Mouse (Mus musculus) heart, postnatal 14 days (tissue): ENCODE measurements around the gene Basp1. TPM values are rescaled to one million over a fixed set of nuclear protein-coding genes. Genes with fewer than 3 reads are reported as not detected.
"Not testable (repeated sequence)": the region's sequence is repeated elsewhere in the genome, so short reads cannot be mapped to it uniquely, and the experiment has no call there.

ENCODE experiments used
- DNase-seq, 2 experiments: peaks; one replicate each; pipeline ENCODE4 v3.0.0; 2021 to 2022
- intact Hi-C: fragments of 180-260 bp; cut with DNase I; formaldehyde crosslinking; loops from one replicate; pipeline ENCODE4 v1.15.1; 2025
- long read RNA-seq, 2 experiments: library from polyadenylated mRNA; stranded (forward); transcript quantifications; one replicate each; pipeline ENCODE4 v2.0.0; 2021
- total RNA-seq, 2 experiments: library from RNA; stranded (reverse); gene quantifications; 2 replicates each; pipeline ENCODE4 v1.2.3; 2021

Gene Basp1
- total RNA-seq, result 1 to 10 TPM; 3.0 to 4.2 TPM
- long read RNA-seq, experiment 1, partial matches to known transcripts, result 0 of 1 reads
- long read RNA-seq, experiment 1, other reads (novel, unspliced or antisense), result 0 of 1 reads
- long read RNA-seq, experiment 2, partial matches to known transcripts, result 0 of 3 reads
- long read RNA-seq, experiment 2, other reads (novel, unspliced or antisense), result 1 of 3 reads

GRCm38 (mm10) chr15:25413378-25413901, at the start of gene Basp1:
Gene Basp1 (minus strand): TSS chr15:25413764.
- intact Hi-C loops, result loop anchor here (5.0 to 10.0 kb wide), 3 partner anchors 269 to 691 kb away; no protein-coding TSS in a partner anchor
- peak; percentile 58 to 68 for DNase-seq

DNA sequence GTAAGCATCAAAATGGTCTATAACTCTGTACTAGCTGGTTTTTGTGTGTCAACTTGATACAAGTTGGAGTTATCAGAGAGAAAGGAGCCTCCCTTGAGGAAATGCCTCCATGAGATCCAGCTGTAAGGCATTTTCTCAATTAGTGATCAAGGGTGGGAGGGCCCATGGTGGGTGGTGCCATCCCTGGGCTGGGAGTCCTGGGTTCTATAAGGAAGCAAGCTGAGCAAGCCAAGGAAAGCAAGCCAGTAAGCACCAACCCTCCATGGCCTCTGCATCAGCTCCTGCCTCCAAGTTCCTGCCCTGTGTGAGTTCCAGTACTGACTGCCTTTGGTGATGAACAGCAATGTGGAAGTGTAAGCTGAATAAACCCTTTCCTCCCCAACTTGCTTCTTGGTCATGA, 49.5 kb upstream of the Basp1 start:
- intact Hi-C loops, DNase-seq: not testable (repeated sequence)

- no peak for DNase-seq
- intact Hi-C loops, result no loop called here
Measured at GRCm38 (mm10) chr15:25462056-25462762, 48.6 kb upstream of the Basp1 start.

- no peak for DNase-seq
- intact Hi-C loops, result no loop called here
Measured at GRCm38 (mm10) chr15:25459901-25460300, 46.3 kb upstream of the Basp1 start.

GRCm38 (mm10) chr15:25457421-25457820, 43.9 kb upstream of the Basp1 start:
- intact Hi-C loops, result no loop called here
- no peak for DNase-seq

DNA sequence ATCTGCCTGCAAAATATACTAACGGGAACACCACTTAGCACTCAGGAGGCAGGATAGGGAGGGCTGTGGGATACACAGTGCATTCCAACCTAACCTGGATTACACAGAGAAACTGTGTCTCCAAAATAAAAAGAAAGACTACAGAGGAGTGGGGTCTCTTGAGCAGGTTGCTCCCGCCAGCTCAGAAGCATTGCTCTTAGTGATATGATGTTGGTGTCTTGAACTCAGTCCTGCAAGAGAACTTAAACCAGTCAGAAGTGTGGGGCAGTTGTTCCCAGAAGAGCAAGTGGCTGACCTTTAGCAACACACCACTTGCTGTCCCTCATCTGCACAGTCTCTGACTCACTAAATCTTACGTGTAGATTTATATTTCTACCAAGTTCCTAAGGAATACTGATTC, 40.0 kb upstream of the Basp1 start:
- intact Hi-C loops, result no loop called here
- no peak for DNase-seq

DNA sequence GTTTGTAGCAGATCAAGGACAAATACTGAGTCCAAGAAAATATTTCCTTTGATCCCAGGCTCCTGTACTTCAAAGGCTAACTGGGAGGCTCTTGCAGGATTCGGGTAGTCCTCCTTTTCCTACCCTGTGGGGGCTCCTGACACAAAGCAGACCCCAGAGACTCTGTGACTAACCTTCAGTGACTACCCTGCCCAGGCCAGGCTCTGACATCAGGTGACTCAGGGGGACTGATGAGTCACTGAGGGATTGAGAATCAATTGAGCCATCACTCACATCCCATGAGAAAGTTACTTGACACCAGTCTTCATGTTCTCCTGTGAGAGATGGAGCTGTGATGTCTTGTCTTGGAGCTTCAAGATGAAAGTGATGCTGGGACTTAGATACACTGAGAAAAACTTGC, 35.8 kb upstream of the Basp1 start:
- intact Hi-C loops, result loop anchor here (5.0 kb wide), 1 partner anchor 33 kb away; no protein-coding TSS in a partner anchor

DNA sequence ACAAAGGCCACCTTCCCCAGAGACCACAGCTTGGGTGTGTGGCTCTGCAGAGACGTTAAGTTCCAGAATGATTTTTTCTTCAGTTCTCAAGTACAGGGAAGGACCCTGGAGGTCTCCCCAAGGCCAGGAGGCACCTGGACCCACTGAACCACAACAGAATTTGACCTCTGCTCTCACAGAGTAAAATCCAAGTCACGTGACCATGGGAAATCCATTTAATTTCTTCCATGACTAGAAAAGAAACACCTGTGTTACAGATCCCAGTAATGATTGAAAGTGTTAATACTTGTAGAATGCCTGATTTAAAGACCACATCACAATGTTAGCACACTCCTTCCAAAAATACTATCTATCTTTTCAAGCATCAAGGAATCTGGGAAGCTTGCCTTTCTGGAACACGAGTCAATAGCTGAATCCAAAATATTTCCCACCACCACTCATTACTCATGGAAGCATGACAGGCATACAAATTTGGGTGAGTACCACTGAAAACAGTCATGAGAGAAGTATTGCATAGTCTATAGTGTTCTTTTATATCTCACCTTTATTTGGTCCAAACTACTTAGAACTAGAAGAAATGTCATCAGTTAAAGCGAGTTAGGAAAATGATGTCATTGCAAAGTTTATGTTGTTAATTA, 35.3 kb upstream of the Basp1 start:
- intact Hi-C loops, result loop anchor here (5.0 kb wide), 1 partner anchor 33 kb away; no protein-coding TSS in a partner anchor

More for the DNA sequence above, 35.8 kb upstream of the Basp1 start:
- no peak for DNase-seq

GRCm38 (mm10) chr15:25447136-25447535, 33.6 kb upstream of the Basp1 start:
- intact Hi-C loops, result loop anchor here (5.0 kb wide), 1 partner anchor 35 kb away; no protein-coding TSS in a partner anchor

More for the DNA sequence above, 35.3 kb upstream of the Basp1 start:
- DNase-seq, result no peak

GRCm38 (mm10) chr15:25446155-25446487, 32.6 kb upstream of the Basp1 start:
- intact Hi-C loops, result loop anchor here (5.0 kb wide), 1 partner anchor 36 kb away; no protein-coding TSS in a partner anchor
- DNase-seq, result no peak

More at GRCm38 (mm10) chr15:25447136-25447535, 33.6 kb upstream of the Basp1 start:
- no peak for DNase-seq

DNA sequence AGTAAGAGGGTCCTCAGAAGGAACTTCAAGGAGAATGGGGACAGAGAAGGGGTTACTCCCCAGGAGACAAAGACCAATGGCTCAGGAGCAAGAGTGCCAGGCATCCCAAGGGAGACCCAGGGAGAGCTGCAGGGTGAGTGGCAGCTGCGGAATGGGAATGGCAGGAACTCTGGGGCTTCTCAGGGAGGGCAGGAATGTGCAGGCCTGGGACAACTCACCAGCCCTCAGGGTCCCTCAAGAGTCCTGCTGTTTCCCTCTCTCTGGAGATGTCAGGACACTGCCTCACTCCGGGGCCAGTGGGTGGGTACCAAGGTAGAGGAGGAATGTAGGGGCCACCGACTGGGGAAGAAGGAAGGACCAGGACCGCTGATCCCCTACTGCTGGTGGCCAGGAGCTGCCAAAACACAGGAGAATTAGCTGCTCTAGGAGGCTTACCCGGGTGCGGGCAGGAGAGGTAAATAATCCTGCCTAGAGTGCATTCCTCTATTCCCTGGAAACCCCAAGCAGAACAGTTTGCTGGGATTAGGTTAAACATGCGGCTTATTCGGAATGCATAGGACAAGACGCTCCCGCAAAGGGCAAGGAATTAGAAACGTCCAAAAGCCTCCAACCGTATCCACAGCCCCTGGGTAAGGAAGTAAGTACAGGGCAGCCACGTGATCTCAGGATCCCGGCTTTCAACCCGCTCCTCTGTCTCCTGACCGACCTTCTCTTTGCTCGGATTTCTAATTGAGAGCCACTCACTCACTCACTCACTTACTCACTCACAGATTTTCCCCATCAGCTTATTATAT, 32.0 kb upstream of the Basp1 start:
- DNase-seq, result no peak
- intact Hi-C loops, result loop anchor here (5.0 kb wide), 1 partner anchor 37 kb away; no protein-coding TSS in a partner anchor

DNA sequence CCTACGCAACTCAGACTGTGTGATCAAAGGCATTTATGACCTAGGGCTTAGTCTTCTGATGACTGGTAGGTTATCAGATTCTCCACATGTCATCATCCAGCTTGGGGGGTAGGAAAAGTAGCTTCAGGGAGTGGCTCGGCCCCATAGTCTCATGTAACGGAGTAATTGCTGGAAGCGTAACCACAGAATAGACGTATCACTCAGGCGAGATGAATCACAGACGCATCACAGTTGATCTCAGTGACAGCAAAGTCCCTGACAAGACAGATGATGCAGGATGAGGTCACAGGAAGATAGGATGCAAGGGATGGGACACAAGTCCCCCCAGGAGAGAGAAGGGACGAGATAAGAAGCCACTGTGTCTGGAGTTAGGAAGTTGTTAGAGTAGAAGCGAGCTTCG, 30.6 kb upstream of the Basp1 start:
- no peak for DNase-seq
- intact Hi-C loops, result no loop called here

DNA sequence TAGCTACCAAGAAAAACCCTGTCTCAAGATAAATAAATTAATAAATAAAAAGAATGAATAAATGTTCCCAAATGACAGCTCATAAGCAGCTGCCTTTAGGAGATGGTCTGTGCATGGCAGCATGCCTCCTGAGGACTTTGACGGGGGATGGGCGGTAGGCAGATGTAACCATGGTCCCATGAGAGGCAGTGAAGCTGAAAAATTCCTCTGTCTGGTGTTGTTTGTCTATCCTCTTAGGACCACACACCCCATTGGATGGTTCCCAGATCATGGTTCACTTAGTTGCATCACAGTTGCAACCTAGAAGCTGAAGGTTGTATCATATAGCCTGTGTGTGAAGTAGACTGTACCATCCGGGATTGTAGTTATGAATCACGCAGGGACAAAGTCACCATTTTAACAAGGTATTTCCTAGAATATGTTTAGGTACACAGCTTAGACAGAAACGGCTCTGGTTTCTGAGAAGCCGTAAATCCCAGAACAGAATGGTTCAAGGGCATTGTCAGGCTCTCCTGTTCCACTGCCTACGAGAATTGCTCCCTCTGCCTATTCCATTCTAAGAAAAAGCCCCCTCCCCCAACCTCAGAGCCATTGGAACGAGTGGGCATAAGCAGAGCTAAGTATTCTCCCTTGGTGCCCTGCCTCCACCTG, 29.7 kb upstream of the Basp1 start:
- DNase-seq, result no peak
- intact Hi-C loops, result no loop called here

GRCm38 (mm10) chr15:25441868-25442185, 28.3 kb upstream of the Basp1 start:
- intact Hi-C loops, result loop anchor here (1.0 kb wide), 1 partner anchor 181 kb away; no protein-coding TSS in a partner anchor
- no peak for DNase-seq

GRCm38 (mm10) chr15:25440991-25441867, 27.7 kb upstream of the Basp1 start:
- intact Hi-C loops, result loop anchor here (1.0 kb wide), 2 partner anchors 182 to 276 kb away; no protein-coding TSS in a partner anchor
- peak; percentile 73 to 77 for DNase-seq

GRCm38 (mm10) chr15:25440317-25440716, 26.8 kb upstream of the Basp1 start:
- no peak for DNase-seq
- intact Hi-C loops, result loop anchor here (1.0 kb wide), 1 partner anchor 277 kb away; no protein-coding TSS in a partner anchor

DNA sequence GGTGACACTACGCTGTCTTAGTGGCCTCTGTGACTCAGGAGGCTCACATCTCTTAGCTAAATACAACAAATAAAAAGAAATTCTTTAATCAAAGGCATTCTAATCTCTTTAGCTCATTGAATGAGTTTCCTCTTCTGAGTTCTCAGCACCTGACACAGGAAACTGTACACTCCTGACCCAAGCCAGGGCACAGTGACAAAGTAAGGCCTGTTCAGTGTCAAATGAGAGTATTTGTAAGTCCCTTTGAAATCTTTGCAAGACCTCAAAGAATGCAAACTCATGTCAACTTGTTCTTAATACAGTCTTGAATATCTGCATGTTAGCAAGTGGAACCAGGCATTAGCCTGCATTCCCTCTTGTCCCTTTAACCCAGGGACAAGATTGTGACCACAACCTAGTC, 18.8 kb upstream of the Basp1 start:
- intact Hi-C loops, result no loop called here
- no peak for DNase-seq

DNA sequence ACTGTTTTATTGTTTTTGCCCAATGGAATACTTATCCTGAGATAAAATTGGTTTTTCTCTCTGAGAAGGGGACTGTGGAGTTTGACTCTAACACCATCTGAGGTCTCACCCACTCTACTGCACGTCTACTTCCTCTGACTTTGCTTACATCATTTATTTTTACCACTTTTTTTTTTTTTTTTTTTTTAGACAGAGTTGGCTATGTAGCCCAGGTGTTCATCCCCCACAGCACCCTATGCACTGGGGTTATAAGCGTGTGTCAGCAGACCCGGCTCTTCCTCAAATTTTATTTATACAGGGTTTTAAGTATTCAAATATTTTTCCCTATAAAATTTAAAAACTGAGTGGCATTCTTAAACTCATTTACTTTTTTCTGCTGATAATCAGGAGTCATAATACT, 16.6 kb upstream of the Basp1 start:
- intact Hi-C loops, result no loop called here
- no peak for DNase-seq

- intact Hi-C loops, result loop anchor here (2.0 to 5.0 kb wide), 2 partner anchors 288 to 368 kb away; no protein-coding TSS in a partner anchor
- DNase-seq, result no peak
Measured at GRCm38 (mm10) chr15:25429007-25429406, 15.4 kb upstream of the Basp1 start.
